Mouse (Mus musculus): ENCODE results near the gene Ccdc148.
A peak's percentile ranks its signal among the peaks of the same experiment; 100 is the strongest.

Gene Ccdc148

DNA sequence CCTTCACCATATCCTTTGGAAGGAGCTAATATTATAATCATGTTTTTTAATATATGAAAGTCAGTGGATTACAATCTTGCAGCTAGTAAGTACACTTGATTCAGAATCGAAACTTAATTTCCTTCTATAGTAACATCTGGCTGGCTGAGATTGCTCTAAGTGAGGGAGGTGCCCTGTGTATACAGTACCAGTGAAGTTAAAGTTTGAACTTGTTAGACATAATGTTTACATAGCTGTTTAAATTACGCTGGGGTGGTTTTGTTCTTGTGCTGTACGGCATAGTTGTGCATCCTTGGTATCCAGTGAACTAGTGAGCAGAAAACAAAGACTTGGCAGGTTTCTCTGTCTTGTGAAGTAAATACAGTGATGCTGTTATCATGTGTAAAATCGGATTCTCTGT is 18.5 kb upstream of the Ccdc148 start:
- DNase-seq (ENCODE audit: low read depth) = no peak

DNA sequence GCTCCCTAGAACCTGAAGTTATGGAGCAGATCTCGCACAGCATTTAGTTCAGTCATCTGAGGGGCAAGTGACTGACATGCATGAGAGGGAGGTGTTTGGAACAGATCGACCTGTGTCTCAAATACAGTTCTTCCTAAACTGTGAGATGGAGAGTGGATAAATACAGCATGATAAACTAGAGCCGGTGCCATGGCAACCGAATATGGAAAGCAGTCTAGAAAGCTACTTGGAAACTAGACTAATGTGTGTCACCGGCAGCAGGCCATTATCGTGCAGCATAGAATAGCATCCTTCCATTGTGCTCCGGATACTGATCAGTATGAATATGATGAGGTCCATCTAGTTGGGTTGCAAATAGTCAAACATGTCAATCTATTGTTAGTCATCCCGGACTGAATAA is 17.7 kb upstream of the Ccdc148 start:
- DNase-seq (ENCODE audit: low read depth) = no peak

DNA sequence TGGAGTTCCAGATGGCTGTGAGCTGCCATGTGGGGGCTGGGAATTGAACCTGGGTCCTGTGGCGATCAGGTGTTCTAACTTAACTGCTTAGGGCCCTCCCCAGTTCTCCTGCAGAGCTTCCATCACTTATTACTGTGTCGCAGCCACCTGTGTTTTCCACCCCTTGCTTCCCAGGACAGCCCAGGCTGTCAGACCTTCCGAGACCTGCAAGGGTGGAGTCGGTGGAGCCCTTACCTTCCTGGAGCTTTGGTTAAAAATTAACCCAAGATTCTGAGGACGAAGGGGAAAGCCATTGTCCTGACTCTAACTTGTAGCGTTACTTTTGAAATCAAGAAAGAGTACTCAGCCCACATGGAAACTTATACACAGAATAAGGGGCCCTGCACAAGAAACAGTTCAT is 15.4 kb upstream of the Ccdc148 start:
- DNase-seq (ENCODE audit: low read depth) = no peak

DNA sequence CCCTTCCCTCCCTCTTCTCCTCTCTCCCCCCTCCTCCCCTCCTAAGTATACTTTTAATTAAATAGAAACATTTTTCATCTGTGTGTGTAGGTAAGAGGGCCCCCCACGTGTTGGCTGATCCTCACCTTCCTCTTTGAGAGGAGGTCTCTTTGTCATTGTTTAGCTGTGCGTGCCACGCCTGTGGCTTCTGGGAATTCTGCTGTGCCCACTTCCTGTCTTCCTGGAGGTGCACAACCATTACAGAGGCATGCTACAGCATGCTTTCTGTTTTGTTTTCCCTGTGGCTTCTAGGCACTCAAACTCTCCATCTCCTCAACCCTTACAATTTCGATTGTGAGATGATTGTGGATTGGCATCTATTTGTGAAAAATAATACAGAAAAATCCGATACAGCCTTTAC is 11.1 kb upstream of the Ccdc148 start:
- DNase-seq (ENCODE audit: low read depth) = no peak

DNA sequence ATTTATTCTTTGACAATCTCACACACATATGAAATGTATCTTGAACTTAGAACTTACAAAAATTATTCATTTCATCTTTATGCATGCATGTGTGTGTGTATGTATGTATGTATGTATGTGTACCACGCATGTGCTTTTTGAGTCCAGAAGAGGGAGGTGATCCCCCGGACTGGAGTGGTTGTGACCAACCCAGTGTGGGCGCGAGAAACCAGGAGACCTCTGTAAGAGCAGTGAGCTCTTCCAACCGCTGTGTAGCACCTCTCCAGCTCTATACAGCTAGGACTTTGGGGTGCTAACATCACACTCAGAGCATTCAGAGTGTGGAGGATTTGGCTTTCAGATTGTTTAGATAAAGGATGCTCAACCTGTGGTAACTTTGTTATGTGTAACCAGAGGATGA is 10.1 kb upstream of the Ccdc148 start:
- no peak for DNase-seq (ENCODE audit: low read depth)

DNA sequence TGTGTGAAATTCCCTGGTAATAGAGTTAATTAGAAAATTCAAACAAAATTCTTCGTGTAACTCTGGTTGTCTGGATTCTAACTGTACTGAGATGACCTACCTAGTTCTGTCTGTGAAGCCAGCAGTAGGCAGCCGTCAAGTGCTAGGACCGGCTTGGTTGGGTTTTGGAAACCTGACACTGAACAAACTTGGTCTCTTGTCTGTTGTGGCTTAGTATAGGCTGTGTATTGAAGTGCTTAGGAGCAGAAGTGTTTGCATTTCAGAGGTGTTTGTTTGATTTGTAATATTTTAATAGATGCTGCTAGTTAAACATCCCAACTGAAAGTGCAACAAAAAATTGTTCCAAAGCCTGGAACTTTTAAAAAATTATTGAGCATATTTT is 9.7 kb upstream of the Ccdc148 start:
- DNase-seq (ENCODE audit: low read depth) = no peak

DNA sequence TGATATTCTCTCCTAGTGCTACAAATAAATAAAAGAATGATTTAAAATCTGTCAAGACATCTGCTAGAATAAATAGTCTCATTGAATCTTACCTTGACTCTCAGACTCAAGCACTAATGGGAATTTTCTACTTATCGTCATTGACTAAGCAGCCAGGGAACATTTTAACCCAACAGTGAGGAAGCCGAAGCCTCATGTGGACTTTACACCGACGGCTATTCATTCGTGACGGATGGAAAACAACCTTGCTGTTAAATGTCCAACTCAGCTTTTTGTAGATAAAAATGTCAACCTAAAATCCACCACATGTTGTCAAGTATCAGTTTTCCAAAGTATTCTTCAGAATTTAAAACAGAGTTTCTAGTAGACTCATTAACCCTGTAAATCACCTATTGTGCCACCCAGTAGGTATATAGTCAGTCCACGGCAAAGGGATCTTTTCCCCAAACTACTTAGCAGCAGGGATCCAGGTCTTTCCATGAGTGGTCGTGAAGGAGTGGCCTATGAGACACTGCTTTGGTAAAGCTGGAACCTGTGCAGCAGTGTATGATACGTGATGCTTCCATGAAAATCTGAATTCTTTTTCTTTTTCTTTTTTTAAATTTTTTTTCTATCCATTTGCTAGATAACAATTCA is 9.2 kb upstream of the Ccdc148 start:
- no peak for DNase-seq (ENCODE audit: low read depth)

DNA sequence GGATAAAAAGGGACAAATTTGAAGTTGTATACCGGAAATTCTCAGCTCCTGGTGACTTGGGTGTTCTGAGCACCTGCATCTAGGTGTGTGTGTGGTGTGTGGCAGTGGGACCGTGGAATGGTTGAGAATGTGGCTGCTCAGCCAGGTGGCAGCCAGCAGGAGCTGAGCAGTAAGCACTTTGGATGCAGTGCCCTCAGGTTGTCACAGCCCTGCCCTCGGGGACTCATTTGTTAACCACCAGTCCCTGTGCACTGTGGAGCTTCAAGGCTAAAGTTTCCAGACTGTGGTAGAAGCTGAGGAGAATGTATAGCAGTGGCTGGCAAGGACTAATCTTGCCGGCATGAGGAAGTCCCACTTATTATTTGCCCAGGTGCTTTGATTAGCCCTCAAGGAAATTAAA is 7.3 kb upstream of the Ccdc148 start:
- DNase-seq (ENCODE audit: low read depth) = no peak

DNA sequence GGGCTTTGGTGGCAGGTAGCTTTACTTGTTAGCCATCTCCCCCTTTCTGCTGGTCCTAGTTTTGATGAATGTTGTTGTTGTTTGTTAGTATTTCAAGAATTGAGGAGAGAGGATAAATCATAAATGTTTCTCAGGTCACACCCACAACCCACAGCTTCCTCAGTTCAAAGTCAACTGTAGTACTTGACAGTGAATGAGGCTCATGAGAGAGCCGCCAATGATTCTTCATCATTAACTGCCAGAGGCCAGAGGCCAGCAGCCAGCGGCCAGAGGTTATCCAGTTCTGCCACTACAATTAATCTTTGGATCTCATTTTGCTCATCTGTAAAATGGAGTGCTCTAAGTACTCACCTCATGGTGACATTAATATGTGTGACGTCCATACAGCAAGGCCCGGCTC is 6.5 kb upstream of the Ccdc148 start:
- no peak for DNase-seq (ENCODE audit: low read depth)

DNA sequence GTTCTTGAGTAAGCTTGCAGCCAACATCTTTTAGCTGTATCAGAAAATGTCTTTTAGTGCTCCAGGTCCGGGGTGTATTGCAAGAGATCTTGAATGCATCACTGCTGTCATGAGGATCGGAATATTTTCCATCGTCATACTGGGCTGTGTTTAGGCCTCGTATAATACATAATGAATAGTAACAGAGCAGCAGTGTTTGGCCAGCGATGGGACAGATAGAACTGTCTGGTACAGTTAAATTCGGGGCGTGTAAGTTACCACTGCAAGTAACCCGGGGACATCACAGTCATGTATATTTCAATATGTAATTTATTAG is 1.8 kb upstream of the Ccdc148 start:
- DNase-seq (ENCODE audit: low read depth) = no peak

DNA sequence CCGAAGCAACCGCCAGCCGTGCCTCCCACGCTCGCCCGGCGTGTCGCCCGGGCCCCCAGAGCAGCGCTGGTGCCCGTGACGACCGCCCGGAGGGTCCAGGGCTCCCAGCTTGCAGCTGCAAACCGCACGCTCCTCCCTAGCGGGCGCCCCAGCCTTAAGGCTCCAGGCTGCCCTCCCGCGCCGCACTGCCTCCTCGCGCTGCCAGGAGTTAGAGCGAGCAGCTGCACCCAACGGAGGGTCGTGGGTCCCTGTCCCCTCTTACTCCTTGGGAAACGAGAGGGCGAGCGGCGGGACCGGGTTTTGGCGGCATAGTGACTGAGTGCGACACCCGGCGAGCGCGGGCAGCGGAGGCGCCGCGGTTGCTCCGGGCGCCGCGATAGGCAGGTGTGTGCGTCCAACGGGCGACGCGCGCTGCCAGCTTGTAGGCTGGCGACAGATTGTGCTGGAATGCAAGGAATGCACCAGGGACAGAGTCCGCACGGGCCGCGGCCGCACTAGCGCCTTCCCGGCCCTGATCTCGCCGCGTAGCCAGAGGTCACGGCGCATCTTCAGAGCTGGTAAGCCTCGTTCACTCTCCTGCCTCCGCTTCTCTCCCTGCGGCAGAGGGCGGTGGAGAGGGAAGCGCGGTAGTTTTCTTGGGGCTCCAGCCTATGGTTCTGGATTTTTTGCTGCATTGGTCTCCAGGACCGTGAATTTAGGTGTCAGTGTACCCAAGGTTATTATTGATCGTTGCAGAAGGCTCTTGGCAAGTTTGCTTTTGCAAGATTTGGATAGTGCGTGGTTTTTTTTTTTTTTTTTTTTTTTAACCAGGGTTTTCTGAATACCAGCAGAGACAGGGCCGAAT is 1.2 kb upstream of the Ccdc148 start:
- DNase-seq (ENCODE audit: low read depth) = peak; percentile 68

DNA sequence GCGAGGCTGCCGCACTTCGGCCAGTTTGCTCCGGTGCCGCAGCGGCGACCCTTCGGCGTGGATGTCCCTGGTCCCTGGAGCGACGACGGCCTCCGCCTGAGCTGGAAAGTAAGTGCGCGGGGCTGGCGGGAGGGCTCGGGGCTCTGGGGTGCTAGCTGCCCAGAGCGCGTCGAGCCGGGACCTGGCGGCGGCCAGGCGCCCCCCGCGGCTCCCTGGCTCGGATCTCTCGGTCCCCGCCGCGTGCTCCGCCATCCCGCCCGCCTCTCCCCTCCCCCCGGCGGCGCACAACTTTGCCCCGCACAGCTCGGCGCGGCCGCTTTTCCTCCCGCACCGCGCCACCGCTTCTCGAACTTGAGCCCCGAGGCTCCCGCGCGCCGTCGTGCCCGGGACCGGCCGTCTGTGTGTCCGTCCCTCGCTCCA is 548 bp upstream of the Ccdc148 start:
- DNase-seq (ENCODE audit: low read depth) = no peak

DNA sequence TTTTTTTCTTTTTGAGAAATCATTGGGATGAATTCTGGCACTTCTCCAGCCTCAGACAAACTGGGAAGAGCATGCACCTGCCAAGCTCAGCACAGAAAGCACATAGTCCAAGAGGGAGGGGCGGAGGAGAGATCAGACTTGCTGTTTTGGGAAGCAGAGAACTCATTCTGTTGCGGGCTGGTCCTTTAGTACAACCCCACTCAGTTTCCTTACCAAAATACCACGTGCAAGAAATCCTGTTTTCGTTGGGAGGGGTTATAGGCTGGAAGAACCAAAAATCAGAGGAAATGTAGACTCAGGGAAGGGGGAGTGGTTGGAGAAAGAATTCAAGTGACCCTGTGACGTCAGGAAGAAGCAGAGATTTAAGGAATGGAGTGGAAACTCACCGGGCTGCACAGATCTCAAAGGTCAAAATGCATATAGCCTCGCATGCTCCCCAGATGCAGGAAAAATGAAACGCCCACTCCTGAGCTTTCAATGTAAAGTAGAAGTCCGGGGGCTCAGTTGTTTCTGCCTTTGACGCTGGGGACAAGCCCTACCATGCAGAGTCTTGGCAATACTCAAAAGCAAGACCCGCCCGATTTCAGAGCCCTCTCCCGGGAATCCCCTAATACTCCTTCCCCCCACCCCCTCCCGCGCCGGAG is 400 bp downstream of the Ccdc148 start:
- no peak for DNase-seq (ENCODE audit: low read depth)

DNA sequence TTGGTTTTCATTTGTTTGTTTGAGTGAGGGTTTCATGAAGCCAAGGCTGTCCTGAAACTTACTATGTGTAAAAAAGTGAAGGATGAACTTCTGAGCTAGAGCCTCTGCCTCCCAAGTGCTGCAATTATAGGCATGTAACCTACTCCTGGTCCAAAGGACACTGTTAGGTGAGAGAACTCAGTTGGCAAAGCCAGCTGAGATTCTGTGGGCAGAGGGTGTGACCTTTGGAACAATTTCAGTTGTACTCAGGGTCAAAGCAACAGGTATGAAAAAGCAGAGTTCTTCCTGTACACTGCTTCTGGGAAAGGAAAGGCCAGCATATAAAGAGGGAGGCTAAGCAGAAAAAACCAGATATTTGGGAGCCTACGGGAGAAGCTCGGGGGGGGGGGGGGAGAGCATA is 2.4 kb downstream of the Ccdc148 start:
- no peak for DNase-seq (ENCODE audit: low read depth)

DNA sequence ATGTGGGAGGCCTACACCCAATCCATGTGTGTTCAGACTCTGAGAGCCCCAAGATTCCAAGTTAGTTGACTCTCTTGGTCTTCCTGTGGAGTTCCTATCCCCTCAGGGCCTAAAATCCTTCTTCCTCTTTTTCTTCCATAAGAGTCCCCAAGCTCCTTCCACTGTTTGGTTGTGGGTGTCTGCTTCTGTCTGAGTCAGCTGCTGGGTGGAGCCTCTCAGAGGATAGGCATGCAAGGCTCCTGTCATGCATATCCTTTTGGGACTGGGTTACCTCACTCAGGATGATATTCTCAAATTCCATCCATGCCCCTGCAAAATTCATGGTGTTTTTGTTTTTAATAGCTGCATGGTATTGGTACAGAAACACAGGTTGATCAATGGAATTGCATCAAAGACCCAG is 5.1 kb downstream of the Ccdc148 start:
- DNase-seq (ENCODE audit: low read depth) = peak; percentile 17

DNA sequence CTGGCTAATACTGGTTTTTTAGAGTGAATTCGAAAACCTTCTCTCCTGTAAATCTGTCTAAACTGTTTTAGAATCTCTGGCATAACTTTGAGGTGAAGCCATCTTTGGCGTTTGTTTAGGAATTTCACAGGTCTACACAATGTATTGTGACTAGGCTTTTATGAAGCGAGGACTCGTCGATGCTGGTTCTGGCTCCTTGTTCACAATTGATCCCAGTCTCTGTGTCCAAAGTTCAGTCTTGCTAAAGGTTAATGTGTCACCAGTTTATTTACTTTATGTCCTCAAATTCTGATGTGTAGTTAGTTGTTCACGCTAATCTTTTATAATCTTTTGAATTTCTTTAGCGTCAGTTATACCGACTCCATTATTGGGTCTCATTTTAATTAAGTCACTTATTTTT is 29.4 kb downstream of the Ccdc148 start:
- DNase-seq (ENCODE audit: low read depth) = no peak

DNA sequence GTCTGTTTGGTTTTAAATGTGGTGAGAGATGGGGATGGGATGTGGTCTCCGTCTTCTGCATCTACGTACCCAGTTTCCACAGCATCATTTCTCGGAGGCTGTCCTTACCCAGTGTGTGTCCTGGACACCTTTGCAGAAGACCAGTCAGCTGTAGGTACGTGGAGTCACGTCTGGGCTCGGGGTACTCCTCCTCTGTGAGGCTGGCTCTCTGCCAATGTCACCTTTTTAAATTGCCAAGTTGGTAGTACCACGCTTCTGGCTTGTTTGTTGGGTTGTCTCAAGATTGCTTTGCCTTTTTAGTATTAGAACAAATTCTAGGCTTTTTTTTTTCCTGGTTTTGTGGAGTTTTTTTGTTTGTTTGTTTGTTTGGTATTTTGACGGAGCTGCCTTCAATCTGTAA is 30.7 kb downstream of the Ccdc148 start:
- DNase-seq (ENCODE audit: low read depth) = no peak

DNA sequence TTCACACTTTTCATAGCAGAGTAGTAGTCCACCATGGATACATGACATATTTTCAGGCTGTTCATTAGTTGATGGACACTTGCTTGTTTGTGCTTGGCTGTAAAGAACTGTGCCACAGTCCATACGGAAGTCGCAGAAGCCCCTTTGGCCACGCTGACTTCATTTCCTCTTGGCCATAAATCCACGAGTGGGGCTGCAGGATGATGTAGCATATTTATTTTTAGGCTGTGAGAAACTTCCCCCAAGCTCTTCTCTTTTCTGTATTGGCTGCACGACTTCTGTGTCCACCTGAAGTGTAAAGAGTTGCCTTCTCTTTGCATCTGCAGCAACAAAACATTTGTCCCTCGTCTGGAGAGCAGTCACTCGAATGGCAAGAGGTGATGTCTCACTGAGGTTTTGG is 31.5 kb downstream of the Ccdc148 start:
- no peak for DNase-seq (ENCODE audit: low read depth)

DNA sequence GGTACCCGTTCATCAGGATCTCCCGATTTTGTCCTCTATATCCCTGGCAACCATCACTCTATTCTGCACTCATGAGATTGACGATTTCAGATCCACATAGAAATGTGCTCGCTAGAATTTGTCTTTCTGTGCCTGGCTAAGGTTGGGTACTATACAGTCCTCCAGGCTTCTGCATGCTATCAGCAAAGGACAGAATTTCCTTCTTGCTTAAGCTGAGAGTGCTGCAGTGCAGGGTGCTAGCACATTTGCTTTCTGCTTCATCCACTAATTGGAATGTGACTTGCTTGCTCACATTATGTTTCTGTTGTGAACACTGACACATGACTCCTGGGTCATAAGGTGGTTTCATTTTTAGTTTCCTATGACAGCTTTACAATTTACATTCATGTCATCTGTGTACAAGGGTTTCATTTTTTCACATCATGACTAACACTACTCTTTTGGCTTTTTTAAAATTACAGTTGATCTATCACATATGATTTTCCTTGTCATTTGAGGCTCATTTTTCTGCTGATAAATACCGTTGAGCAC is 104.8 kb downstream of the Ccdc148 start:
- peak; percentile 15 for DNase-seq (ENCODE audit: low read depth)

DNA sequence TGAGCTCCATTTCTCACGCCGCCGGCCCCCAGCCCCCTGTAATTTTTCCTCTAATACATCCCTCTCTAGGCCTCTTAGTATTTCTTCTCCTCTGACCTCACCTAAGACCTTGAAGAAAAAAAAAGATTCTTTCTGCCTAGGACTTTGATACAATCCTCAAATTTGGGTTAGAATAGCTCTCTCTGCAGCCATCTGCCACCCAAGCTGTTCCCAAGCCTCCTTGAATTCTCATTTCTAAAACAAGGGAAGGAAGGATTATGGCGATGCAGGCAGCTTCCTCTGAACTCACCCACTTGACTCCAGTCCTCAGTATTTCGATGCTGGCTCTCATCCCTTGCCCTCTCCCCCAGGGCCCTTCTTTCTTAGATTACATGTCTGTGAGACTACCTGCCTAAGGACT is 106.1 kb downstream of the Ccdc148 start:
- DNase-seq (ENCODE audit: low read depth) = no peak

DNA sequence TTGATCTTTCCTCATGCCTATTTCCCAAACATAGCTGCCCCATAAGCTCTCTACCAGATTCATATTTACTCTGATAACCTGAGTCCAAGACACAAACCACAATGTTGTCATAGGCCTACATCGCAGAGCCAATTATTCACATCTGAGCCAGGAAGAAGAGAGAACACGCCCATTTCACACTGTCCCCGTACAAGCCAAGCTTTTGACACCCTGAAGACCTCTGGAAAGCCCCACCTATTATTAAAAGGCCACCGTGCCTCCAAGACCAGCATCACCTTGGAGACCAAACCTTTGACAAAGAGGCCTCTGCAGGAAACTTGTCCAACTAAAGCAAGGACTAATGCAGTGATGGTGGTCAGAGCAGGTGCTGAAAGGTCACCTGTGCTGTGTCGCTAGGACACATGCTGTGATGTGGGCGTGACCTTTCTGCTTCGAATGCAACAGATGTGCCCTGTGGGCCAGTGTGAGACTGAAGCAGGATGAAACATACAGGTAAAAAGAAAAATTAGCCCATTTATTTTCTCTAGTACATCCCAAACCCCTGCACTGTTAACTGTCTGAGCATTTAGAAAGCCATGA is 106.9 kb downstream of the Ccdc148 start:
- no peak for DNase-seq (ENCODE audit: low read depth)

DNA sequence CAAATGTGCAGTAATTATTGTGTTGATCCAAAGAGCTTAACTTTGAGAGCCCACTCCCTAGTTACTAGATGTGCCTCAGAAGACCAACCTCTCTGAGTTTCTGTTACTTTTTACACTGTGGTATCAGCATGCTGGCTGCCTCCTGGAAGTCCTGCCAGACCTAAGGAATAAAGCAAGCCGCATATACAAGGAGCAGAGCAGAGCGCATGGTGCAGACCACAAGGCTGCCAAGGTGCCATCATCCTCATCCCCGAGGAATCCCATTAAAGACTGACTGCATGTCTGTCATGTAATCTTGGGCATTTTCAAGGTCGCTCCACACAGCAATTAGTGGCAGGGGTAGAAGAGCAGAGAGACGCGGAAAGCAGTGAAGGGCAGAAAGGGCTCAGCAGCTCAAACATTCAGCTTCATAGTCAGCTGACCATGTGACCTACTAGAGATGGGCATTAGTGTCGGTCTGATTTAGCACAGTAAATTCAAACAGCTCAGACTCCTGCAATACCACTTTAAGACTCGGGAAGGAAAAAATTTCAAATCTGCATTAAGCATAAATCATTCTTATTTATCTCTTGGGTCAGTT is 110.1 kb downstream of the Ccdc148 start:
- DNase-seq (ENCODE audit: low read depth) = no peak

DNA sequence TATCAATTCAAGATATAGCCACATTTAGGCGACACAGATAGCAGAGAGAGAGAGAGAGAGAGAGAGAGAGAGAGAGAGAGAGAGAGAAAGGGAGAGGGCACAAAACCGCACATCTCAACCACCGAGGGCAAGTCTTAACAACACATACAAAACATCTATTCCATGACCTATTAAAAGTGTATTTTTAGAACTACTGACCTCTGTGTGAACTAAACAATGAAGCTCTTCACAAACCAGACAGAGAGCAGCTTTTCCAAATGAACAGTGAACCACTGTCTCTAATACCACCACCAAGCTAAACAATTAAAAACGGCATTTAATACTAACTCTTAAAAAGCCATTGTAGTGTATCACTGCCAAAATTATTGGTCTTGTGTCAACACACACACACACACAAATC is 110.8 kb downstream of the Ccdc148 start:
- no peak for DNase-seq (ENCODE audit: low read depth)
